Mouse (Mus musculus): Measurements from ENCODE around the gene Gm11541.
"Not testable (repeated sequence)": the region's sequence is repeated elsewhere in the genome, so short reads cannot be mapped to it uniquely, and the experiment has no call there.

The Gm11541 gene

GRCm38 (mm10) chr11:94697703-94698464 is 6.4 kb downstream of the Gm11541 start:
- no peak for DNase-seq (ENCODE audit: low spot score in 2 of 2)

GRCm38 (mm10) chr11:94697140-94697539 is 7.2 kb downstream of the Gm11541 start:
- no peak for DNase-seq (ENCODE audit: low spot score in 2 of 2)

GRCm38 (mm10) chr11:94695508-94695907 is 8.8 kb downstream of the Gm11541 start:
- DNase-seq (ENCODE audit: low spot score in 2 of 2), result no peak

GRCm38 (mm10) chr11:94692502-94692901 is 11.8 kb downstream of the Gm11541 start:
- not testable (repeated sequence) for DNase-seq (ENCODE audit: low spot score in 2 of 2)

GRCm38 (mm10) chr11:94687178-94687577 is 17.1 kb downstream of the Gm11541 start:
- DNase-seq (ENCODE audit: low spot score in 2 of 2), result no peak

- DNase-seq (ENCODE audit: low spot score in 2 of 2), result no peak
Observed at GRCm38 (mm10) chr11:94682427-94682826, 21.9 kb downstream of the Gm11541 start.

- no peak for DNase-seq (ENCODE audit: low spot score in 2 of 2)
Observed at GRCm38 (mm10) chr11:94681640-94682039, 22.7 kb downstream of the Gm11541 start.

GRCm38 (mm10) chr11:94680639-94681038 is 23.7 kb downstream of the Gm11541 start:
- no peak for DNase-seq (ENCODE audit: low spot score in 2 of 2)

- DNase-seq (ENCODE audit: low spot score in 2 of 2), result no peak
Observed at GRCm38 (mm10) chr11:94677607-94678145, 26.6 kb downstream of the Gm11541 start.

GRCm38 (mm10) chr11:94676754-94677606 is 27.3 kb downstream of the Gm11541 start, which contains the start of gene Xylt2:
TSS of gene Xylt2 (minus strand) at chr11:94677515.
- DNase-seq (ENCODE audit: low spot score in 2 of 2), result peak; percentile 78 to 81

GRCm38 (mm10) chr11:94676308-94676707 is 28.0 kb downstream of the Gm11541 start:
- no peak for DNase-seq (ENCODE audit: low spot score in 2 of 2)

GRCm38 (mm10) chr11:94675446-94675845 is 28.9 kb downstream of the Gm11541 start:
- no peak for DNase-seq (ENCODE audit: low spot score in 2 of 2)

- DNase-seq (ENCODE audit: low spot score in 2 of 2), result no peak
Observed at GRCm38 (mm10) chr11:94674984-94675383, 29.3 kb downstream of the Gm11541 start.

GRCm38 (mm10) chr11:94665281-94665680 is 39.0 kb downstream of the Gm11541 start:
- DNase-seq (ENCODE audit: low spot score in 2 of 2), result no peak

- no peak for DNase-seq (ENCODE audit: low spot score in 2 of 2)
Observed at GRCm38 (mm10) chr11:94661344-94661743, 43.0 kb downstream of the Gm11541 start.

GRCm38 (mm10) chr11:94653663-94654436 is 50.4 kb downstream of the Gm11541 start, which contains the start of the genes Mrpl27 and Eme1:
TSS of gene Mrpl27 (plus strand) at chr11:94653767.
TSS of gene Eme1 (minus strand) at chr11:94653964.
- DNase-seq (ENCODE audit: low spot score in 2 of 2), result peak; percentile 77 to 80

GRCm38 (mm10) chr11:94652973-94653372 is 51.3 kb downstream of the Gm11541 start:
- DNase-seq (ENCODE audit: low spot score in 2 of 2), result no peak

- not testable (repeated sequence) for DNase-seq (ENCODE audit: low spot score in 2 of 2)
Observed at GRCm38 (mm10) chr11:94651241-94651640, 53.1 kb downstream of the Gm11541 start.

- DNase-seq (ENCODE audit: low spot score in 2 of 2), result no peak
Observed at GRCm38 (mm10) chr11:94646457-94646856, 57.8 kb downstream of the Gm11541 start.
